Mouse (Mus musculus) forebrain, embryonic 11.5 days (tissue): ENCODE measurements around the gene Tspo. TPM values are rescaled to one million over a fixed set of nuclear protein-coding genes. Genes with fewer than 3 reads are reported as not detected.
A peak's percentile ranks its signal among the peaks of the same experiment; 100 is the strongest.

Experiments
- ATAC-seq: fragments of 200-750 bp; cut with Nextera tagmentation; replicated peaks from 2 replicates; pipeline ENCODE4 v1.8.0; 2017; ENCODE audit warnings: moderate TSS enrichment; ENCODE audit not compliant: low FRiP score
- DNase-seq: peaks from one replicate; pipeline ENCODE4 v3.0.0-alpha.2; 2017; ENCODE audit warnings: low spot score
- H3K27ac ChIP-seq: fragments of 300-500 bp; sonication (generic); 2 replicates; pipeline ENCODE4 v1.5.1; 2014; ENCODE audit warnings: low read depth, low read length
- H3K27me3 ChIP-seq: fragments of 300-500 bp; sonication (generic); 2 replicates; pipeline ENCODE4 v1.6.1; 2014; ENCODE audit warnings: mild to moderate bottlenecking, low read length, mixed read lengths; ENCODE audit not compliant: control insufficient read depth, insufficient read depth
- H3K36me3 ChIP-seq: fragments of 300-500 bp; sonication (generic); 2 replicates; pipeline ENCODE4 v1.6.1; 2014; ENCODE audit warnings: mild to moderate bottlenecking, low read length, moderate library complexity, mixed read lengths; ENCODE audit not compliant: control insufficient read depth, insufficient read depth
- H3K4me1 ChIP-seq: fragments of 300-500 bp; sonication (generic); replicated peaks from 2 replicates; pipeline ENCODE4 v1.6.1; 2014; ENCODE audit warnings: low read length, mixed read lengths; ENCODE audit not compliant: control insufficient read depth, insufficient read depth
- H3K4me2 ChIP-seq: fragments of 300-500 bp; sonication (generic); 2 replicates; pipeline ENCODE4 v1.6.1; 2014; ENCODE audit warnings: low read depth, mild to moderate bottlenecking, low read length, moderate library complexity, mixed read lengths; ENCODE audit not compliant: severe bottlenecking
- H3K4me3 ChIP-seq: fragments of 300-500 bp; sonication (generic); 2 replicates; pipeline ENCODE4 v1.5.1; 2014; ENCODE audit warnings: low read depth, low read length
- H3K9ac ChIP-seq: fragments of 300-500 bp; sonication (generic); 2 replicates; pipeline ENCODE4 v1.6.1; 2014; ENCODE audit warnings: low read length
- H3K9me3 ChIP-seq: fragments of 300-500 bp; sonication (generic); 2 replicates; pipeline ENCODE4 v1.6.1; 2016; ENCODE audit warnings: low read length, mixed read lengths; ENCODE audit not compliant: control insufficient read depth
- WGBS: fragments of 180-500 bp; shearing (Covaris S2); extraction: QIAGEN DNeasy Blood & Tissue Kit; methylation state at CpG from one replicate; pipeline ENCODE4 v1.1.7; 2014; 5-methylcytosine and 5-hydroxymethylcytosine counted together
- polyA plus RNA-seq: library from polyadenylated mRNA; unstranded; fragments of >200 nt; fragmentation: Nextera tagmentation; extraction: Ambion mirVana; gene quantifications from 2 replicates; pipeline ENCODE4 v1.2.1, GENCODE M21; 2014

The Tspo gene
- polyA plus RNA-seq, 1 experiment from 2014 or later = 28.4 TPM

GRCm38 (mm10) chr15:83527092-83527437, 36.3 kb upstream of the Tspo start:
- Histone ChIP-seq H3K36me3 (no peaks in the 10 kb centered on the region), H3K27ac (no peak overlapping the region), H3K9me3 (no peaks in the 10 kb centered on the region), H3K4me1 (peaks cover 11% of the 10 kb centered on the region; the same call in 1 of the 2 replicates), H3K4me2 (peak overlapping the region; percentile 96), H3K27me3 (peaks cover 29% of the 10 kb centered on the region), H3K4me3 (peak overlapping the region; percentile 54), H3K9ac (peak overlapping the region; percentile 55)
- WGBS = 1% methylated on average over 26 of the region's 26 CpGs
- DNase-seq (peak; percentile 61), ATAC-seq (no peak)

DNA sequence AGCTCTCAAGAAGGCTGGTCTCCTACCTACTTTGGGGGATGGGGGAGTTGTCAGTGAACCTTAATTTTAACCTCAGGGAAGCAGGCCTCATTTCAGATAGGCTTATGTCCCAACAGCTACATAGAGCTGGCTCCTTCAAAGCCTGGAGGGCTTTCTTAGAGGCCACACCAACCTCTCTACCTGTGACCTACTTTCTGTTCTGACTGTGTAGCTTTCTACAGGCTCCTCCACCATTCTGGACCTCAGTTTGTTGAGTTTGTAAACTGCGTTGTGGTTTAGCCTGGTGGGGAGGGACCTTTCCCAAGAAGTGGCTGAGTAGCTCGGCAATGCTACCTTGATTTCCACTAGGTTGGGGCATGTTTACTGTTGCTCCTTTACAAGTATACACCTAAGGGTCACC, 35.6 kb upstream of the Tspo start:
- Histone ChIP-seq H3K4me1 (peaks cover 11% of the 10 kb centered on the region; the same call in 1 of the 2 replicates), H3K36me3 (no peaks in the 10 kb centered on the region), H3K9me3 (no peaks in the 10 kb centered on the region), H3K27ac (no peak overlapping the region), H3K9ac (no peak overlapping the region), H3K27me3 (peaks cover 29% of the 10 kb centered on the region), H3K4me3 (no peak overlapping the region), H3K4me2 (no peak overlapping the region)
- DNase-seq = no peak
- WGBS = 75% methylated on average over 2 of the region's 2 CpGs
- ATAC-seq = no peak

- peaks cover 29% of the 10 kb centered on the region for H3K27me3 ChIP-seq
- H3K9me3 ChIP-seq = no peaks in the 10 kb centered on the region
- H3K9ac ChIP-seq = no peak overlapping the region
- no peak overlapping the region for H3K4me3 ChIP-seq
- no peak overlapping the region for H3K4me2 ChIP-seq
- DNase-seq (no peak), ATAC-seq (no peak)
- H3K4me1 ChIP-seq = peaks cover 11% of the 10 kb centered on the region; the same call in 1 of the 2 replicates
- 82% methylated on average over 4 of the region's 4 CpGs for WGBS
- no peaks in the 10 kb centered on the region for H3K36me3 ChIP-seq
- H3K27ac ChIP-seq = no peak overlapping the region
Measured at GRCm38 (mm10) chr15:83528892-83529291, 34.5 kb upstream of the Tspo start.

- Histone ChIP-seq H3K27ac (no peak overlapping the region), H3K36me3 (no peaks in the 10 kb centered on the region), H3K4me2 (no peak overlapping the region), H3K9ac (no peak overlapping the region), H3K4me1 (peaks cover 11% of the 10 kb centered on the region; the same call in 1 of the 2 replicates), H3K9me3 (no peaks in the 10 kb centered on the region), H3K27me3 (peaks cover 29% of the 10 kb centered on the region), H3K4me3 (no peak overlapping the region)
- no peak for DNase-seq
- ATAC-seq = no peak
- whole genome bisulfite sequencing = 85% methylated on average over 5 of the region's 5 CpGs
Measured at GRCm38 (mm10) chr15:83529765-83530164, 33.6 kb upstream of the Tspo start.

GRCm38 (mm10) chr15:83530233-83530632, 33.2 kb upstream of the Tspo start:
- Histone ChIP-seq H3K9me3 (no peaks in the 10 kb centered on the region), H3K27ac (no peak overlapping the region), H3K4me3 (no peak overlapping the region), H3K4me1 (peaks cover 11% of the 10 kb centered on the region; the same call in 1 of the 2 replicates), H3K27me3 (peaks cover 27% of the 10 kb centered on the region), H3K9ac (no peak overlapping the region), H3K36me3 (no peaks in the 10 kb centered on the region), H3K4me2 (no peak overlapping the region)
- no peak for ATAC-seq
- no peak for DNase-seq
- 85% methylated on average over 9 of the region's 9 CpGs for WGBS

- Histone ChIP-seq H3K36me3 (no peaks in the 10 kb centered on the region), H3K4me3 (no peak overlapping the region), H3K27me3 (peaks cover 24% of the 10 kb centered on the region), H3K9me3 (no peaks in the 10 kb centered on the region), H3K27ac (no peak overlapping the region), H3K4me1 (peaks cover 11% of the 10 kb centered on the region; the same call in 1 of the 2 replicates), H3K4me2 (no peak overlapping the region), H3K9ac (no peak overlapping the region)
- no peak for ATAC-seq
- no peak for DNase-seq
- 81% methylated on average over 6 of the region's 6 CpGs for WGBS
Measured at GRCm38 (mm10) chr15:83530688-83531087, 32.7 kb upstream of the Tspo start.

- Histone ChIP-seq H3K9ac (no peak overlapping the region), H3K9me3 (no peaks in the 10 kb centered on the region), H3K36me3 (no peaks in the 10 kb centered on the region), H3K27me3 (peaks cover 15% of the 10 kb centered on the region), H3K4me1 (peaks cover 5% of the 10 kb centered on the region; the same call in 1 of the 2 replicates), H3K4me3 (no peak overlapping the region), H3K4me2 (no peak overlapping the region), H3K27ac (no peak overlapping the region)
- 78% methylated on average over 5 of the region's 5 CpGs for WGBS
- DNase-seq = no peak
- no peak for ATAC-seq
Measured at GRCm38 (mm10) chr15:83531961-83532469, 31.4 kb upstream of the Tspo start.

DNA sequence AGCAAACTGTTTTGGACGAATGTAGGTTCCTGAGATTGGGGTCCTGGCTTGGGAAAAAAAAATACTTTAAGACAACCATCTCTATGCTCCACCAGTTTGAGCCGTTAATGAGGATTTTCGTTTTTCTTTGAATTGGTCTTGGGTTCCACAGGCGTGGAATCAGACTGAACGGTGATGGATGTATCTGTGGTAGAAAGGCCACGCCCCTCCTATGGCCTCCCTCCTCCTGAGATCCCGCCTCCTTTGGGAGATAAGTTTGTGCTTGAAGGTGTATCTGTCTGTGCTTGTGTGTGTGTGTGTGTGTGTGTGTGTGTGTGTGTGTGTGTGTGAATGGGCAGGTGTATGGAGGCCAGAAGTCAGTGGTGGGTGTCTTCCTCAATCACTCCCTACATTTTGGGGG, 30.8 kb upstream of the Tspo start:
- no peak overlapping the region for H3K4me3 ChIP-seq
- H3K27ac ChIP-seq = no peak overlapping the region
- H3K9me3 ChIP-seq = no peaks in the 10 kb centered on the region
- no peaks in the 10 kb centered on the region for H3K36me3 ChIP-seq
- H3K4me2 ChIP-seq = no peak overlapping the region
- no peak for ATAC-seq
- no peak overlapping the region for H3K9ac ChIP-seq
- 84% methylated on average over 7 of the region's 7 CpGs for WGBS
- no peak for DNase-seq
- no peaks in the 10 kb centered on the region for H3K4me1 ChIP-seq
- H3K27me3 ChIP-seq = peaks cover 9% of the 10 kb centered on the region
